Mouse (Mus musculus) cerebellum, adult 8-10 months (tissue): ENCODE data around the gene Eapp.

Source experiments
- DNase-seq: peaks from one replicate; pipeline ENCODE4 v3.0.0; 2022

The Eapp gene

GRCm38 (mm10) chr12:54621942-54622341, 73.8 kb downstream of the Eapp start:
- DNase-seq: no peak
